Mouse (Mus musculus) lung, postnatal 0 days (tissue): Measurements from ENCODE around the gene Clasp2.

Experiments
- CTCF ChIP-seq: IDR thresholded peaks from 2 replicates; pipeline ENCODE4 v1.5.1; 2016; ENCODE audit warnings: antibody characterized with exemption, mild to moderate bottlenecking
- EP300 ChIP-seq: IDR thresholded peaks from 2 replicates; pipeline ENCODE4 v1.6.1; 2016; ENCODE audit warnings: antibody characterized with exemption, mild to moderate bottlenecking, control low read depth

DNA sequence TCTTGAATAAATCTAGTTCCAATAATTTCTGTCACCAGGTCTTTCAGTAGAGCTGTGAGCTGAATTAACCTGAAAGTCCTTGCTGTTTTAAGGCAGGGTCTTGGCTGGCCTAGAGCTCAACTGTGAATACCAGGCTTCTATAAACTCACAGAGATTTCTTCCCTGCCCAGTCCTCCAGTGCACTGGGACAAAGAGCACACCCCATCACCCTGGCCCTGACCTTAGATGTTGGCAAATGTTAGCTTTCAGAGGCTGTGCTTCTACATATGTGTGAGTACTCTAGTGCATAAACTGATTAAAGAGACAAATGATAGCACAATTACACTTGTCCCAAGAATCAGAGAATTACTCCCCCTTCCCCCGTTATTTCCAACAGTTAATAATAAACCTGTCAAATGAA lies 188.4 kb downstream of the Clasp2 start:
- TF ChIP-seq CTCF, result no peak
- TF ChIP-seq EP300, result no peak
